Mouse (Mus musculus): ENCODE measurements around the gene Palm2.

DNA sequence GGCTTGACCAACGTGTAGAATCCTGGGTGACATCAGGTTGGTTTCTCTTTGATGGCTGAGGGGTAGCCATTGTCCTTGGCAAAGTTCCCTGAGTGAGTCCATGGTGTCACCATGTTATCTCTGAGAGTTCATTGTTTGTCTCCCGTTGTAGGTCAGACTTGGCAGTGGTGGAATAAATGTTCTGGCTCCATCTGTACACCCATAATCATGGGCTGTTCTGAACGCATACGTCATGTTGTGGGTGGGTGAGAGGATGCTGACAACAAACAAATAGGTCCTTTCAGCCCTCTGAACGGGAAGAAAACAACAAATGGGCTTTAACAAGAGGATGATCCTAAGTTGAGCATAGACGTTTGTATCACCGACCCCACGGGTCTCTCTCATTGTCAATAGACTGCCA lies 5.7 kb upstream of the Palm2 start:
- TF ChIP-seq CTCF (IDR thresholded peaks at IDR 0.05; ENCODE audit: borderline replicate concordance, insufficient read depth, low read length) (no peak), POLR2A (IDR thresholded peaks at IDR 0.05; ENCODE audit: low read depth, low read length) (no peak)

Measured in embryonic fibroblast, embryonic 13.5 days (primary cell).